Mouse (Mus musculus) lung, embryonic 15.5 days (tissue): ENCODE data around the gene Gin1. TPM values are rescaled to one million over a fixed set of nuclear protein-coding genes. Genes with fewer than 3 reads are reported as not detected.
A peak's percentile ranks its signal among the peaks of the same experiment; 100 is the strongest.

Source experiments
- ATAC-seq: fragments of 200-750 bp; cut with Nextera tagmentation; 2 replicates; pipeline ENCODE4 v1.8.0; 2017; ENCODE audit warnings: moderate number of reproducible peaks, borderline replicate concordance; ENCODE audit not compliant: low FRiP score, low TSS enrichment; ENCODE audit errors: extremely low read depth
- H3K27ac ChIP-seq: fragments of 300-500 bp; sonication (generic); 2 replicates; pipeline ENCODE4 v1.5.1; 2015; ENCODE audit warnings: moderate library complexity, mild to moderate bottlenecking, inconsistent platforms
- H3K27me3 ChIP-seq: fragments of 300-500 bp; sonication (generic); 2 replicates; pipeline ENCODE4 v1.6.1; 2015; ENCODE audit warnings: inconsistent platforms
- H3K36me3 ChIP-seq: fragments of 300-500 bp; sonication (generic); 2 replicates; pipeline ENCODE4 v1.6.1; 2015; ENCODE audit warnings: inconsistent platforms
- H3K4me1 ChIP-seq: fragments of 300-500 bp; sonication (generic); 2 replicates; pipeline ENCODE4 v1.6.1; 2015; ENCODE audit warnings: inconsistent platforms
- H3K4me2 ChIP-seq: fragments of 300-500 bp; sonication (generic); 2 replicates; pipeline ENCODE4 v1.6.1; 2015; ENCODE audit warnings: inconsistent platforms, mild to moderate bottlenecking, moderate library complexity
- H3K4me3 ChIP-seq: fragments of 300-500 bp; sonication (generic); 2 replicates; pipeline ENCODE4 v1.5.1; 2015; ENCODE audit warnings: mild to moderate bottlenecking, inconsistent platforms
- H3K9ac ChIP-seq: fragments of 300-500 bp; sonication (generic); 2 replicates; pipeline ENCODE4 v1.6.1; 2015; ENCODE audit warnings: inconsistent platforms
- H3K9me3 ChIP-seq: fragments of 300-500 bp; sonication (generic); 2 replicates; pipeline ENCODE4 v1.6.1; 2016; ENCODE audit warnings: inconsistent platforms
- WGBS: fragments of 180-500 bp; shearing (Covaris S2); methylation state at CpG from one replicate; pipeline ENCODE4 v1.1.7; 2015; 5-methylcytosine and 5-hydroxymethylcytosine counted together
- polyA plus RNA-seq: library from polyadenylated mRNA; unstranded; fragments of >200 nt; fragmentation: Nextera tagmentation; extraction: Ambion mirVana; gene quantifications from 2 replicates; pipeline ENCODE4 v1.2.1, GENCODE M21; 2015

Gene Gin1
- polyA plus RNA-seq, result 16.0 and 20.9 TPM in 2 replicates

DNA sequence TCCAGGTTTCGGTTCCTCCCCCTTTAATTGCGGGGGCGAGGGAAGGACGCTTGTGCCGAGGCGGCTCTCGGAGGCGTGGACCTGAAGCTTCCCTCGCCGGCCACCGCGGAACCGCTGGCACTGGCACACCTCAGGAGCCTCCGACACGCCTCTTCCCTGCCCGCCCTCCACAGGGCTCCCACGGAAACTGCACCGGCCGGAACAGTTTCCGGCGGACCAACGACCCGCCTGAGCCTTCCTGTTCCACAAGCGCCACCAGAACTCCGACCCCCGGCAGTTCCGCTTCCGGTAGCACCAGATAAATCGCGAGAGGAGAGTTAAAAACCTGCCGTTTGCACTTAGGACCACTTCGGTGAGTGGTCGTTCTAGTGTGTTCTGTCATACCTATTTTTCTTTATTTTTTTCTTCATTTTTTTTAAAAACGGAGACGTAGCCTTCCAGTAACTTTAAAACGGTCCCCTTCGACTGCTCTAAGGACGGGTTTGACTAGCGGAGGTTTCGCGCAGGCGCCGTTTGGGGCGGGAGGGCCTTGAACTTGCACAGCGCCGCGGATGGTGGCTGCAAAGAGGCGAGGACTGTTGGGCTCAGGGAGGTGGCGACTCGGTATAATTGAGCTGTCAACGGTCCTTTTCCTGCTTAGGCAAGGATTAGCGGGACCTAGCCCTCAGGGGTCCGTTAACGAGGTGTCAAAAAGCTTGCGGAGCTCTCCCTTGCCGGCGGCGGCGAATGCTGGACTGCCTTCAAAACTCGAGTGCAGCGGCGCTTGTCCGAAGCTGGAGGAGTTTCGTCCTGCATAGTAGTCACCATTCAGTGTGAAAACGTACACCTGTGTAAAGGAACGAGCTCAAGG is at the start of gene Gin1, which contains the start of gene Ppip5k2:
TSS of gene Gin1 (plus strand) at position 269 of the 850 bp plus-strand sequence.
TSS of gene Ppip5k2 (minus strand) at position 508 of the 850 bp plus-strand sequence.
- Histone ChIP-seq H3K9ac (peak within 1 kb of the TSS; percentile 82), H3K4me1 (peaks cover 15% of the 10 kb centered on the region), H3K27ac (peak within 1 kb of the TSS; percentile 87), H3K9me3 (no peaks in the 10 kb centered on the region), H3K36me3 (no peaks in the 10 kb centered on the region), H3K4me2 (peak within 1 kb of the TSS; percentile 71), H3K27me3 (no peaks in the 10 kb centered on the region), H3K4me3 (peak within 1 kb of the TSS; percentile 80)
- under 1% methylated on average over 66 of the region's 66 CpGs for WGBS
- ATAC-seq, result peak; percentile 99

DNA sequence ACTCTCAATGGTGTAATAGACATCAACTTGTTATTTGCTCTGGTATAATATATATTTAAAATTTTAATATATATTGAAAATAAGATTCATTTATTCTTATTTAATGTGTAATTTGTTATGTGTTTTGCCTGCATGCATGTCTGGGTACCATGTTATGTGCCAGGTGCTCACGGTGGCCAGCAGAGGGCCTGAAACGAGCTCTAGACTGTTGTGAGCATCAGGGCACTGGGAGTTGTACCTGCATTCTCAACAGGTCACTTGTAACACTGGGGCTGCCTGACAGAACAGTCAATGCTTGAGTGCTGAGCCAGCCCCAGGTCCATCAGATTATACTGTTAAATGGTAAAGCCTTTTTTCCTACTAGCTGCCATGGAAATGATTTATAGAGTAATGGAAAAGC is 43.2 kb upstream of the Gin1 start:
- H3K36me3 ChIP-seq, result peaks cover 17% of the 10 kb centered on the region
- no peak overlapping the region for H3K4me2 ChIP-seq
- no peak overlapping the region for H3K4me3 ChIP-seq
- H3K27ac ChIP-seq, result no peak overlapping the region
- ATAC-seq, result no peak
- H3K9ac ChIP-seq, result no peak overlapping the region
- no peaks in the 10 kb centered on the region for H3K4me1 ChIP-seq
- H3K9me3 ChIP-seq, result no peaks in the 10 kb centered on the region
- H3K27me3 ChIP-seq, result no peaks in the 10 kb centered on the region
- WGBS, result 59% methylated on average over 2 of the region's 2 CpGs

DNA sequence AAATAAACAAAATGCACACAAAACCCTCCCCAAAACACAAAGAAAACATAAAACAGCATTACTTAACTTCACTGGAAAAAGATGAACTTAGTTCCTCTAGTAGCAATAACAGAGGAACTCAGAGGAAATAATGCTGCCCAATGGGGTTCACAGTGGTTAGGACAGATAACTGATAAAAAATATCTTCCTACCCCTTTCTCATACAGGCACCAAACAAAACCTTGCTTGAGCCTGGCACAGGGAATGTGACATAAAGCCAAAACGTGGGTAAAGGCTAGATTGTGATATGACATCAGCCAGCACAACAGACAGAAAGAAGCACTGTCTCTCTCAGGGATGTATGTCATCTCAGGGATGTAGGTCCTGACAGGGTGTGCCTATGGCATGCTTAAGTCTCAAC is 40.6 kb upstream of the Gin1 start:
- Histone ChIP-seq H3K9me3 (no peaks in the 10 kb centered on the region), H3K27me3 (no peaks in the 10 kb centered on the region), H3K27ac (no peak overlapping the region), H3K4me2 (no peak overlapping the region), H3K4me3 (no peak overlapping the region), H3K4me1 (no peaks in the 10 kb centered on the region), H3K9ac (no peak overlapping the region), H3K36me3 (peaks cover 16% of the 10 kb centered on the region; the same call in 1 of the 2 replicates)
- WGBS, result 68% methylated on average over 1 of the region's 1 CpGs
- no peak for ATAC-seq

DNA sequence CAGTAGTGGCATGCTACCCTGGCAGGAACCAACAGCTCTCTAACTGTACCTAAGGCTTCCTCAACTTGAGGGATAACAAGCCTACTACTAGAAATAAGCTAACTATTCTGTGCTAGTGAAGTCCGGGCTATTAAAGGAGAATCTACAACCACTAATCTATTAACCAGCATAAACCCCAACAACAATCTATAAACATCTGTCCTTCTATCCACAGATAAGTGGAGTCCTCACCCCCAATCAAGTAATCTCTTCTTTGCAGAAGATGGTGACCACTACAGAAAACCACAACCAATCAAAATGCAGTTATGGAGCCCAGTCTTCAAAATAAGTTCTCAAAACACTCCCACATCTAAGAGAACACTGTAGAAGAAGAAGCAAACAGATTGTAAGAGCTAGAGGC is 26.9 kb upstream of the Gin1 start:
- no peaks in the 10 kb centered on the region for H3K27me3 ChIP-seq
- H3K9ac ChIP-seq, result no peak overlapping the region
- WGBS, result 90% methylated on average over 1 of the region's 1 CpGs
- H3K4me2 ChIP-seq, result no peak overlapping the region
- no peak overlapping the region for H3K4me3 ChIP-seq
- H3K9me3 ChIP-seq, result no peaks in the 10 kb centered on the region
- H3K36me3 ChIP-seq, result peaks cover 39% of the 10 kb centered on the region
- ATAC-seq, result no peak
- no peaks in the 10 kb centered on the region for H3K4me1 ChIP-seq
- H3K27ac ChIP-seq, result no peak overlapping the region

DNA sequence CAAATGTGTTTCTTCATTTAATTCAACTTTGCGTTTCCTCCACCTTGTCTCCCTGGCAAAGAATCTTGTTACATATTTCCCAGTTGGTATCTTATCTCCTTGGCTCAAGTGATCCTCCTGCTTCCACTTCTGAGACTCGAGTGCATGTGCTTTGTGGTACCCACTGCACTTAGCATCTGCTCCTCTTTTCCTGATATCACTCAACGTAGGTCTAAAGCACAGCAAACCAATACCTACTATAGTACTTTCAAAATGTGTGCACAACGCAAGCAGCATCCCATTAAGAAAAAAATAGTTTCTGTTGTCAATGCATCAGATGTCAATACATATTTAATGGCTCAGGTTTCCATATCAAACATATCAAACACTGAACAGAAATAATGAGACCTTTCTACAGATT is 24.3 kb upstream of the Gin1 start:
- H3K27ac ChIP-seq, result no peak overlapping the region
- no peaks in the 10 kb centered on the region for H3K27me3 ChIP-seq
- H3K4me3 ChIP-seq, result no peak overlapping the region
- peaks cover 34% of the 10 kb centered on the region for H3K36me3 ChIP-seq
- H3K4me2 ChIP-seq, result no peak overlapping the region
- no peaks in the 10 kb centered on the region for H3K4me1 ChIP-seq
- H3K9me3 ChIP-seq, result no peaks in the 10 kb centered on the region
- no peak for ATAC-seq
- H3K9ac ChIP-seq, result no peak overlapping the region
- 69% methylated on average over 4 of the region's 4 CpGs for WGBS

DNA sequence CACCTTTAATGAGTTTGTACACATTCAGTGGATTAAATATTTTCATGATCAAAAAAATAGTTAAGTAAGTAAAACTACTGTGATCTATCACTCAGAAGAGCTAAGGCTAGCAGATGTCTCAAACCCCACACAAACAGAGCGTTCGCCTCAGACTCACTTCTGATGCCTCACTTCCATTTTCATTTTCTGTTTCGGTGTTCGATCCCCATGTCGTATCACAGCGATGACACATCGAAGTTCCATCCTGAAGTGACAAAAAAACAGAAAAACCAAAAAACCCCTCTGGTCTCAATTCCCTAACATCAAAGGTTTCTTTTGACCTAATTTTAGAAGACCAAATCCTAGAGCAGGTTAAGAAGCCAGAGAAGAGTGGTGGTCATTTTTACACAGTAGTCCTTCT is 23.7 kb upstream of the Gin1 start:
- Histone ChIP-seq H3K36me3 (peaks cover 30% of the 10 kb centered on the region), H3K4me3 (no peak overlapping the region)

DNA sequence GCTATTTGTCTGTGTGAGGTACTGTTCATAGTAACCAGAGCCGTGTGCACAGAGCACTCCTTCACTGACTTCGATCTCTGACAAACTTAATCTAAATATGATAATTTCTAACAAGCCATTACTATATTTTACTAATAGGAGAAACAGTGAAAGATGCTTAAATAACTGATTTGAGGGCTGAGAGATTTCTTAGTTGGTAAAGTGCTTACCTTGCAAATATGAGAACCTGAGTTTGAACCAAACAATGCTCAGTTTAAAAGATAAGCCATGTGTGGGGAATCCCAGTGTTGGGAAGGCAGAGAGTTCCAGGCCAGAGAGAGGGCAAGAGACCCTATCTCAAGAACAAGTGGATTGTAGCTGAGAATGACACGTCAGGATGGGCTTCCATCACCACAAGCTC is 21.8 kb upstream of the Gin1 start:
- Histone ChIP-seq H3K36me3 (peaks cover 29% of the 10 kb centered on the region), H3K9ac (no peak overlapping the region), H3K4me2 (no peak overlapping the region), H3K4me3 (no peak overlapping the region), H3K4me1 (no peaks in the 10 kb centered on the region), H3K27me3 (no peaks in the 10 kb centered on the region), H3K9me3 (no peaks in the 10 kb centered on the region), H3K27ac (no peak overlapping the region)
- WGBS, result 87% methylated on average over 3 of the region's 3 CpGs
- no peak for ATAC-seq

More for the DNA sequence above, 23.7 kb upstream of the Gin1 start:
- Histone ChIP-seq H3K9me3 (no peaks in the 10 kb centered on the region), H3K9ac (no peak overlapping the region), H3K27me3 (no peaks in the 10 kb centered on the region), H3K4me2 (no peak overlapping the region), H3K4me1 (no peaks in the 10 kb centered on the region), H3K27ac (no peak overlapping the region)
- WGBS, result 94% methylated on average over 7 of the region's 7 CpGs
- no peak for ATAC-seq

DNA sequence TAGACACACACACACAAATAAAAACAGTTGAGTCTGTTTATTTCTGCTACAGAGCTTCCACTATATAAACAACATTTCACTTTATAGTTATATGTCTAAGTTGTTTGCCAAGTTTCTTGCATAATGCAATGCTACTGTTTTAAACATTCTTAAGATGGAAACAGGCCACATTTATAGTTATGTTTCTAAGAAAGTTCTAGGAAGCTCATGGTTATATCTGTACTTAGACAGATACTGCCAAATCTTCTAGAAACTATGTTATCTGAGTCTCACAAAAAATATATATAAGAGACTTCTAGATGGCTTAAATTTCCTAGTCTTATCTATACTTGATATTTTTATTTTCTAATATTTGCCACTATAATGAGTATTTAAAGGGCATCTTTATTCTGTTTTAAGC is 16.8 kb upstream of the Gin1 start:
- Histone ChIP-seq H3K4me2 (no peak overlapping the region), H3K4me1 (no peaks in the 10 kb centered on the region), H3K4me3 (no peak overlapping the region), H3K9ac (no peak overlapping the region), H3K27me3 (no peaks in the 10 kb centered on the region), H3K36me3 (peaks cover 25% of the 10 kb centered on the region), H3K27ac (no peak overlapping the region), H3K9me3 (no peaks in the 10 kb centered on the region)
- no peak for ATAC-seq

DNA sequence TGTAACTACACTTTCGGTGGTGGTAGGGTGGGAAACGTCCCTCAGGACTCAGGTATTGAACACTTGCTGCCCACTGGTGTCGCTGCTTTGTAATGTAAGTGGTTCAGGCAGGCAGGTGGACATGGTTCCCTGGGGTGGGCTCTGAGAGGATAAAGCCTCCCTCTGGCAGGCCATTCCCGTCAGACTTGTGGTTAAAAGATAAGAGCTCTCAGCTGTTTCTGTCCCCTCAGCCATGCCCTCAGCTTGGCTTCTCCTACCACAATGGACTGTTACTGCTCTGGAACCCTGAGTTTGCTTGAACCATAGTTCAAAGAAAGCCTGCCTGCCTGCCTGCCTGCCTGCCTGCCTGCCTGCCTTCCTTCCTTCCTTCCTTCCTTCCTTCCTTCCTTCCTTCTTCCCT is 15.6 kb upstream of the Gin1 start:
- no peaks in the 10 kb centered on the region for H3K27me3 ChIP-seq
- no peaks in the 10 kb centered on the region for H3K4me1 ChIP-seq
- H3K4me2 ChIP-seq, result no peak overlapping the region
- no peak overlapping the region for H3K27ac ChIP-seq
- no peak overlapping the region for H3K9ac ChIP-seq
- WGBS, result 70% methylated on average over 4 of the region's 4 CpGs
- H3K9me3 ChIP-seq, result no peaks in the 10 kb centered on the region
- peaks cover 23% of the 10 kb centered on the region for H3K36me3 ChIP-seq
- H3K4me3 ChIP-seq, result no peak overlapping the region
- no peak for ATAC-seq

DNA sequence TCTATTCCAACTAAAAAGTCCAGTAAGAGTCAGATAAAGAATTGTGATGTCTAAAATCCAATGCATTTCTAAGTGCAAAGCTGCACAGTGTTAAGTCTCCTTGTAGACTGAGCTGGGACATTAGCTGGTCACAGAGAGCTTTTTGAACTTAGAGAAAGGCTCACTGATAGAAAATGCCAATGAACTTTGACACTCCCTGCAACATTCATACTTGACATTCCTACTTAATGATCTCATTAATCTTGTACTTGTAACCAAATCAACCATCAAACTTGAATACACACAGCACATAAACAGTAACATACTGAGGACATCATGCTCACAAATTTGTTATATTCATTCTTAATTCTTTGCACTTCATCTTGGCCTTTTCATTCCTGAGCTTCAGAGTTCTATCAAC is 10.1 kb upstream of the Gin1 start:
- no peak overlapping the region for H3K4me2 ChIP-seq
- no peak for ATAC-seq

DNA sequence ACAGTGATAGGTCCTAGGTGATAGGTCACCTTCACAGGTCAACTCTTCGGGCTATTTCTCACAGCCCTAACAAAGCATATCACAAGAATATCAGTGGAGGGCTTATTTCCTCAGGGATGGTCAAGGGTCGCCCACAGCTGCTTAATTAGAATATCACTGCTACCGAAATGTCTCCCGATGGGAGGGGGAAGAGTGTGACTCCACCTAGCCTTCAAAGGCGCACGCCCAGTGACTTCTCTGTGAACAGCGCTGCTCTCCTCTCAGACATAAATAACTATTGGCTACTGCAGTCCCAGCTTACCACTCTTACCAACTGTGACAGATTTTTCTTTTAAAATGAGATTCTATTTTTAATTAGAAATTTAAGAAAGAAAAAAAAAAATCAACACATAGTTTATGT is 9.4 kb upstream of the Gin1 start:
- no peak overlapping the region for H3K9ac ChIP-seq
- 66% methylated on average over 7 of the region's 7 CpGs for WGBS
- no peak overlapping the region for H3K4me3 ChIP-seq
- no peak for ATAC-seq
- no peaks in the 10 kb centered on the region for H3K9me3 ChIP-seq
- no peaks in the 10 kb centered on the region for H3K27me3 ChIP-seq
- peaks cover 2% of the 10 kb centered on the region; the same call in 1 of the 2 replicates for H3K36me3 ChIP-seq
- H3K27ac ChIP-seq, result no peak overlapping the region
- H3K4me2 ChIP-seq, result no peak overlapping the region
- no peaks in the 10 kb centered on the region for H3K4me1 ChIP-seq

More for the DNA sequence above, 10.1 kb upstream of the Gin1 start:
- H3K27ac ChIP-seq, result no peak overlapping the region
- no peaks in the 10 kb centered on the region for H3K27me3 ChIP-seq
- H3K9me3 ChIP-seq, result no peaks in the 10 kb centered on the region
- H3K9ac ChIP-seq, result no peak overlapping the region
- peaks cover 9% of the 10 kb centered on the region; the same call in 1 of the 2 replicates for H3K36me3 ChIP-seq
- H3K4me1 ChIP-seq, result no peaks in the 10 kb centered on the region
- H3K4me3 ChIP-seq, result no peak overlapping the region

DNA sequence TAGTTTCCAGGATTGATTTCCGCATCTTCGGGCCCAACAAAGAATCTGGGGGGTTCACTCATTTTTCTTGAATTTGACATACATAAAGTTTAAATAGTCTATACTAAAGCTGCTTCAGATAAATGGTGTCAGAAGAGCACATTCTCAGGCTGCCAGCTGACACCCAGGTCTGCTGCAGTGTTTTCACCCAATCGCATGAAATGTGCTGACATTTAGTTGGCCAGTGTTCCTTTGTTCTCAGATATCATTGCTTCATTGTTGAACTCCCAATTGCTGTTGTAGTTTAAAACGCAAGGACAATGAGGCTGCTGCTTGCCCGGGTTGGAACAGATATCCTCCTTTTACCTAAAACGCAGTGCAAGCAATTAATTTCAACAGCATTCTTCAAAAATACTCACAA is 8.5 kb upstream of the Gin1 start:
- no peaks in the 10 kb centered on the region for H3K27me3 ChIP-seq
- H3K9ac ChIP-seq, result no peak overlapping the region
- no peak overlapping the region for H3K4me2 ChIP-seq
- no peak for ATAC-seq
- no peak overlapping the region for H3K4me3 ChIP-seq
- no peak overlapping the region for H3K27ac ChIP-seq
- WGBS, result 80% methylated on average over 6 of the region's 6 CpGs
- no peaks in the 10 kb centered on the region for H3K36me3 ChIP-seq
- no peaks in the 10 kb centered on the region for H3K4me1 ChIP-seq
- no peaks in the 10 kb centered on the region for H3K9me3 ChIP-seq
